Mouse (Mus musculus) midbrain, postnatal 0 days (tissue): ENCODE measurements around the gene Rbmx. TPM values are rescaled to one million over a fixed set of nuclear protein-coding genes. Genes with fewer than 3 reads are reported as not detected.

Source experiments
- ATAC-seq: fragments of 200-750 bp; cut with Nextera tagmentation; 2 replicates; pipeline ENCODE4 v1.8.0; 2017; ENCODE audit warnings: moderate number of reproducible peaks, mild to moderate bottlenecking, moderate TSS enrichment, moderate library complexity; ENCODE audit not compliant: low FRiP score
- DNase-seq: peaks from one replicate; pipeline ENCODE4 v3.0.0-alpha.2; 2015; ENCODE audit warnings: low spot score
- H3K27ac ChIP-seq: fragments of 300-500 bp; sonication (generic); 2 replicates; pipeline ENCODE4 v1.5.1; 2014; ENCODE audit warnings: low read depth, mild to moderate bottlenecking, low read length, mixed read lengths
- H3K27me3 ChIP-seq: fragments of 300-500 bp; sonication (generic); 2 replicates; pipeline ENCODE4 v1.6.1; 2014; ENCODE audit warnings: low read length, control low read depth, mixed read lengths; ENCODE audit not compliant: insufficient read depth
- H3K36me3 ChIP-seq: fragments of 300-500 bp; sonication (generic); 2 replicates; pipeline ENCODE4 v1.6.1; 2014; ENCODE audit warnings: low read length, control low read depth, mixed read lengths; ENCODE audit not compliant: insufficient read depth
- H3K4me1 ChIP-seq: fragments of 300-500 bp; sonication (generic); 2 replicates; pipeline ENCODE4 v1.6.1; 2014; ENCODE audit warnings: mild to moderate bottlenecking, control low read depth, antibody characterized with exemption, low read length, mixed read lengths; ENCODE audit not compliant: insufficient read depth
- H3K4me2 ChIP-seq: fragments of 300-500 bp; sonication (generic); 2 replicates; pipeline ENCODE4 v1.6.1; 2014; ENCODE audit warnings: low read depth, mild to moderate bottlenecking, low read length, mixed read lengths; ENCODE audit not compliant: poor library complexity, severe bottlenecking
- H3K4me3 ChIP-seq: fragments of 300-500 bp; sonication (generic); 2 replicates; pipeline ENCODE4 v1.5.1; 2014; ENCODE audit warnings: low read depth, mild to moderate bottlenecking, low read length, moderate library complexity
- H3K9ac ChIP-seq: fragments of 300-500 bp; sonication (generic); replicated peaks from 2 replicates; pipeline ENCODE4 v1.6.1; 2014; ENCODE audit warnings: mild to moderate bottlenecking, low read length, moderate library complexity, mixed read lengths; ENCODE audit not compliant: poor library complexity, severe bottlenecking
- H3K9me3 ChIP-seq: fragments of 300-500 bp; sonication (generic); 2 replicates; pipeline ENCODE4 v1.6.1; 2016; ENCODE audit warnings: low read length, control low read depth
- CTCF ChIP-seq: IDR thresholded peaks from 2 replicates; pipeline ENCODE4 v1.5.1; 2016; ENCODE audit warnings: antibody characterized with exemption, mild to moderate bottlenecking
- WGBS: fragments of 180-500 bp; shearing (Covaris S2); extraction: QIAGEN DNeasy Blood & Tissue Kit; methylation state at CpG from one replicate; pipeline ENCODE4 v1.1.7; 2014; 5-methylcytosine and 5-hydroxymethylcytosine counted together
- polyA plus RNA-seq: library from polyadenylated mRNA; unstranded; fragments of >200 nt; fragmentation: Nextera tagmentation; extraction: Ambion mirVana; gene quantifications from 2 replicates; pipeline ENCODE4 v1.2.1, GENCODE M21; 2015
- total RNA-seq: library from RNA; depleted of rRNA; stranded (reverse); fragments of >200 nt; gene quantifications from 2 replicates; pipeline ENCODE4 v1.2.3, GENCODE M21; 2014

The Rbmx gene
- total and polyA plus RNA-seq, 2 experiments from 2014 or later: 109 to 115 TPM

GRCm38 (mm10) chrX:57372965-57373364 lies 19.9 kb downstream of the Rbmx start:
- H3K4me2 ChIP-seq: no peak overlapping the region
- 81% methylated on average over 4 of the region's 4 CpGs for WGBS
- H3K9ac ChIP-seq: no peak overlapping the region
- no peaks in the 10 kb centered on the region for H3K4me1 ChIP-seq
- H3K4me3 ChIP-seq: no peak overlapping the region
- H3K27me3 ChIP-seq: no peaks in the 10 kb centered on the region
- no peak for TF ChIP-seq CTCF
- DNase-seq (no peak), ATAC-seq (no peak)
- no peak overlapping the region for H3K27ac ChIP-seq
- peaks cover 3% of the 10 kb centered on the region; the same call in 1 of the 2 replicates for H3K36me3 ChIP-seq
- H3K9me3 ChIP-seq: no peaks in the 10 kb centered on the region

- H3K9ac ChIP-seq: no peak overlapping the region
- 67% methylated on average over 2 of the region's 2 CpGs for WGBS
Observed at GRCm38 (mm10) chrX:57364891-57365569, 27.8 kb downstream of the Rbmx start.

GRCm38 (mm10) chrX:57359316-57359715 lies 33.5 kb downstream of the Rbmx start:
- Histone ChIP-seq H3K9me3 (no peaks in the 10 kb centered on the region), H3K36me3 (no peaks in the 10 kb centered on the region), H3K4me2 (no peak overlapping the region), H3K27ac (no peak overlapping the region), H3K9ac (no peak overlapping the region), H3K4me3 (no peak overlapping the region), H3K27me3 (no peaks in the 10 kb centered on the region), H3K4me1 (no peaks in the 10 kb centered on the region)
- ATAC-seq (no peak), DNase-seq (no peak)
- 72% methylated on average over 1 of the region's 1 CpGs for WGBS
- TF ChIP-seq CTCF: no peak

More at GRCm38 (mm10) chrX:57364891-57365569, 27.8 kb downstream of the Rbmx start:
- H3K27ac ChIP-seq: no peak overlapping the region
- DNase-seq: no peak
- H3K27me3 ChIP-seq: no peaks in the 10 kb centered on the region
- no peak for TF ChIP-seq CTCF
- no peak overlapping the region for H3K4me2 ChIP-seq
- H3K9me3 ChIP-seq: no peaks in the 10 kb centered on the region
- no peak overlapping the region for H3K4me3 ChIP-seq
- no peaks in the 10 kb centered on the region for H3K36me3 ChIP-seq
- no peak for ATAC-seq
- no peaks in the 10 kb centered on the region for H3K4me1 ChIP-seq

- H3K36me3 ChIP-seq: no peaks in the 10 kb centered on the region
- no peak overlapping the region for H3K4me3 ChIP-seq
- H3K4me2 ChIP-seq: no peak overlapping the region
- DNase-seq: no peak
- H3K4me1 ChIP-seq: no peaks in the 10 kb centered on the region
- WGBS: 70% methylated on average over 4 of the region's 4 CpGs
- no peaks in the 10 kb centered on the region for H3K9me3 ChIP-seq
- H3K9ac ChIP-seq: no peak overlapping the region
- no peaks in the 10 kb centered on the region for H3K27me3 ChIP-seq
- no peak overlapping the region for H3K27ac ChIP-seq
- ATAC-seq: no peak
- TF ChIP-seq CTCF: no peak
Observed at GRCm38 (mm10) chrX:57339220-57339619, 53.6 kb downstream of the Rbmx start.

GRCm38 (mm10) chrX:57338371-57339211 lies 54.2 kb downstream of the Rbmx start, which contains the start of gene Arhgef6:
TSS of gene Arhgef6 (minus strand) at chrX:57338729.
- DNase-seq (peak; percentile 9), ATAC-seq (no peak)
- WGBS: 70% methylated on average over 18 of the region's 18 CpGs
- Histone ChIP-seq H3K27ac (no peak within 1 kb of the TSS), H3K4me1 (no peaks in the 10 kb centered on the region), H3K9me3 (no peaks in the 10 kb centered on the region), H3K27me3 (no peaks in the 10 kb centered on the region), H3K4me3 (no peak within 1 kb of the TSS), H3K4me2 (no peak within 1 kb of the TSS), H3K36me3 (no peaks in the 10 kb centered on the region), H3K9ac (no peak within 1 kb of the TSS)
- no peak for TF ChIP-seq CTCF

GRCm38 (mm10) chrX:57337582-57337981 lies 55.3 kb downstream of the Rbmx start:
- Histone ChIP-seq H3K27me3 (no peaks in the 10 kb centered on the region), H3K9me3 (no peaks in the 10 kb centered on the region), H3K27ac (no peak overlapping the region), H3K36me3 (no peaks in the 10 kb centered on the region), H3K9ac (no peak overlapping the region), H3K4me3 (no peak overlapping the region), H3K4me2 (no peak overlapping the region), H3K4me1 (no peaks in the 10 kb centered on the region)
- no peak for ATAC-seq
- no peak for TF ChIP-seq CTCF
- DNase-seq: no peak
